ENCODE assay signal across 9 mouse cellular contexts in genomic region chr1:41001154-41001949, GRCm38 (mm10).
DNase-seq lines count a peak whose midpoint lies in the region; ATAC-seq and TF ChIP-seq lines count a peak whose summit lies in the region.
"Had no signal": no experiment of that assay in that cellular context is flagged by ENCODE, and none has a peak within 500 bp of the region (broad histone marks: within the 10 kb centered on the region; RNA-seq: fewer than 3 reads in every experiment).

No protein-coding gene starts in this region.

- ATAC-seq in heart, postnatal 0 days (ENCODE audit: insufficient read depth, low read depth) = no peak
- peak; percentile 71; the same call in 1 of the 2 replicates for ATAC-seq in neural tube, embryonic 12.5 days (ENCODE audit: low FRiP score, low read depth)

- no peak overlapping the region for H3K4me2 ChIP-seq in heart, postnatal 0 days (ENCODE audit: low read depth, low read length)
- H3K4me2 ChIP-seq in neural tube, embryonic 12.5 days (replicated peaks) = no peak overlapping the region
- H3K4me2 ChIP-seq: heart, embryonic 15.5 days had no signal

- no peak for TF ChIP-seq EP300 in heart, postnatal 0 days (IDR thresholded peaks at IDR 0.05; ENCODE audit: low read depth)

- no peaks in the 10 kb centered on the region for H3K27me3 ChIP-seq in heart, postnatal 0 days (ENCODE audit: control insufficient read depth, insufficient read depth, low read length)
- H3K27me3 ChIP-seq in neural tube, embryonic 12.5 days (replicated peaks) = no peaks in the 10 kb centered on the region
- no peaks in the 10 kb centered on the region for H3K27me3 ChIP-seq in thymus, adult 2 months (ENCODE audit: control insufficient read depth, insufficient read depth, low read length)
- H3K27me3 ChIP-seq: heart, embryonic 15.5 days had no signal

- no peak for TF ChIP-seq POLR2A in brain, embryonic 14.5 days (IDR thresholded peaks at IDR 0.05; ENCODE audit: borderline replicate concordance, extremely low read depth, insufficient read depth, insufficient read length, poor library complexity, severe bottlenecking)
- TF ChIP-seq POLR2A in thymus, adult 2 months (IDR thresholded peaks at IDR 0.05; ENCODE audit: control insufficient read depth, extremely low read depth, insufficient read depth, low read length, poor library complexity) = no peak

- WGBS in heart, postnatal 0 days = 52% methylated on average over 13 of the region's 13 CpGs
- WGBS in neural tube, embryonic 12.5 days = 55% methylated on average over 13 of the region's 13 CpGs
- WGBS in thymus, adult 2 months = 69% methylated on average over 13 of the region's 13 CpGs

- H3K4me3 ChIP-seq in heart, postnatal 0 days (ENCODE audit: low read depth, low read length) = no peak overlapping the region
- no peak overlapping the region for H3K4me3 ChIP-seq in neural tube, embryonic 12.5 days
- no peak overlapping the region for H3K4me3 ChIP-seq in thymus, adult 2 months (ENCODE audit: control insufficient read depth, insufficient read depth, low read length)
- H3K4me3 ChIP-seq: heart, embryonic 15.5 days had no signal

- H3K36me3 ChIP-seq in heart, postnatal 0 days (replicated peaks; ENCODE audit: control insufficient read depth, insufficient read depth, low read length) = no peaks in the 10 kb centered on the region
- no peaks in the 10 kb centered on the region for H3K36me3 ChIP-seq in neural tube, embryonic 12.5 days
- no peaks in the 10 kb centered on the region for H3K36me3 ChIP-seq in thymus, adult 2 months (ENCODE audit: control insufficient read depth, insufficient read depth, low read length)
- H3K36me3 ChIP-seq: heart, embryonic 15.5 days had no signal

- no peak overlapping the region for H3K27ac ChIP-seq in heart, postnatal 0 days (ENCODE audit: low read depth)
- no peak overlapping the region for H3K27ac ChIP-seq in neural tube, embryonic 12.5 days
- no peak overlapping the region for H3K27ac ChIP-seq in thymus, adult 2 months (ENCODE audit: control insufficient read depth, insufficient read depth, low read length)
- H3K27ac ChIP-seq: heart, embryonic 15.5 days had no signal

- peak; percentile 80 for TF ChIP-seq CTCF in heart, postnatal 0 days (IDR thresholded peaks at IDR 0.05; ENCODE audit: low read depth)
- peak; percentile 89 for TF ChIP-seq CTCF in brain, embryonic 14.5 days (IDR thresholded peaks at IDR 0.05; ENCODE audit: borderline replicate concordance, extremely low read depth, insufficient read depth, insufficient read length)
- TF ChIP-seq CTCF in thymus, adult 2 months (IDR thresholded peaks at IDR 0.05; ENCODE audit: borderline replicate concordance, control insufficient read depth, extremely low read depth, insufficient read depth, low read length, poor library complexity) = no peak

- H3K4me1 ChIP-seq in heart, postnatal 0 days (ENCODE audit: control insufficient read depth, insufficient read depth) = no peaks in the 10 kb centered on the region
- H3K4me1 ChIP-seq in neural tube, embryonic 12.5 days = no peaks in the 10 kb centered on the region
- no peaks in the 10 kb centered on the region for H3K4me1 ChIP-seq in thymus, adult 2 months (replicated peaks; ENCODE audit: control insufficient read depth, insufficient read depth, low read length)
- H3K4me1 ChIP-seq: heart, embryonic 15.5 days had no signal

- DNase-seq in heart, postnatal 0 days (ENCODE audit: low spot score) = peak; percentile 29
- DNase-seq in heart, adult 8-10 months (ENCODE audit: low spot score) = no peak
- peak; percentile 91 for DNase-seq in brain, embryonic 14.5 days (ENCODE audit: low read depth)
- DNase-seq in frontal cortex, postnatal 14 days (ENCODE audit: low spot score in 2 of 2) = peak; percentile 33 to 60
- peak; percentile 28 to 40 for DNase-seq in layer of hippocampus, postnatal 36 days
- no peak for DNase-seq in thymus, adult 2 months
- no peak for DNase-seq in spleen, postnatal 10 days (ENCODE audit: low spot score in 2 of 2)

- H3K9ac ChIP-seq in heart, postnatal 0 days (replicated peaks; ENCODE audit: low read depth, low read length) = no peak overlapping the region
- H3K9ac ChIP-seq in neural tube, embryonic 12.5 days = no peak overlapping the region
- H3K9ac ChIP-seq: heart, embryonic 15.5 days had no signal

- H3K9me3 ChIP-seq in heart, postnatal 0 days (replicated peaks; ENCODE audit: control insufficient read depth, low read length) = no peaks in the 10 kb centered on the region
- H3K9me3 ChIP-seq in neural tube, embryonic 12.5 days = no peaks in the 10 kb centered on the region
- H3K9me3 ChIP-seq: heart, embryonic 15.5 days had no signal

Comparison
In these comparisons a context has a peak if more than half of its experiments do, and no peak if none do; other contexts are left out.
1. DNase-seq: peak in heart, postnatal 0 days (single experiment), brain, embryonic 14.5 days (single experiment), frontal cortex, postnatal 14 days (2 of 2) and layer of hippocampus, postnatal 36 days (2 of 2); none in heart, adult 8-10 months (single experiment), thymus, adult 2 months (single experiment) and spleen, postnatal 10 days (0 of 2).